Mouse (Mus musculus) CH12.LX (cell line): ENCODE results near the gene Cyp2c40. TPM values are rescaled to one million over a fixed set of nuclear protein-coding genes. Genes with fewer than 3 reads are reported as not detected.
"Not testable (repeated sequence)": the region's sequence is repeated elsewhere in the genome, so short reads cannot be mapped to it uniquely, and the experiment has no call there.

Source experiments
- DNase-seq: peaks from one replicate; pipeline ENCODE4 v3.0.0-alpha.2; 2013; ENCODE audit errors: extremely low read depth
- H3K27ac ChIP-seq: 2 replicates; pipeline ENCODE4 v1.5.1; 2012; ENCODE audit warnings: low read depth, mild to moderate bottlenecking, control low read depth, moderate library complexity; ENCODE audit not compliant: insufficient read depth
- H3K27me3 ChIP-seq: replicated peaks from 2 replicates; pipeline ENCODE3; 2012; ENCODE audit warnings: inconsistent platforms
- H3K36me3 ChIP-seq, 2 experiments: replicated peaks in 1 of 2; 2 replicates each; pipeline versions ENCODE3 to v1.6.1; 2012; ENCODE audit warnings: inconsistent platforms in 1 of 2, low read length in 1 of 2, mild to moderate bottlenecking in 1 of 2, mixed read lengths in 1 of 2, moderate library complexity in 1 of 2; ENCODE audit not compliant: control insufficient read depth in 1 of 2, insufficient read depth in 1 of 2
- H3K4me1 ChIP-seq, 2 experiments: 2 replicates each; pipeline ENCODE4 v1.6.1; 2012; ENCODE audit warnings: inconsistent platforms in 1 of 2, moderate library complexity in 1 of 2; ENCODE audit not compliant: insufficient read depth in 2 of 2, control insufficient read depth in 1 of 2
- H3K4me2 ChIP-seq: 2 replicates; pipeline ENCODE4 v1.6.1; 2012; ENCODE audit warnings: low read depth, mild to moderate bottlenecking, control low read depth; ENCODE audit not compliant: poor library complexity, insufficient read depth, severe bottlenecking
- H3K4me3 ChIP-seq, 3 experiments: fragments of 150-350 bp in 1 of 3; sonication (generic) in 1 of 3; replicated peaks in 1 of 3; 2 replicates each; pipeline versions ENCODE3 to v1.5.1; 2011 to 2012; ENCODE audit warnings: low read depth in 2 of 3, low read length in 2 of 3, mild to moderate bottlenecking in 2 of 3, moderate library complexity in 2 of 3, control low read depth in 1 of 3, improper control_type of control experiment in 1 of 3, inconsistent platforms in 1 of 3, mixed read lengths in 1 of 3; ENCODE audit not compliant: poor library complexity in 1 of 3
- H3K79me2 ChIP-seq: replicated peaks from 2 replicates; pipeline ENCODE4 v1.6.1; 2012; ENCODE audit warnings: mild to moderate bottlenecking, moderate library complexity; ENCODE audit not compliant: control insufficient read depth, poor library complexity, insufficient read depth, severe bottlenecking; ENCODE audit errors: extremely low read depth
- H3K9ac ChIP-seq: 2 replicates; pipeline ENCODE4 v1.6.1; 2012; ENCODE audit warnings: low read depth, mild to moderate bottlenecking, control low read depth, moderate library complexity; ENCODE audit not compliant: insufficient read depth
- H3K9me3 ChIP-seq: replicated peaks from 2 replicates; pipeline ENCODE3; 2012; ENCODE audit warnings: low read length, inconsistent platforms, mixed read lengths
- dilution Hi-C: fragments of 300-500 bp; cut with MboI; formaldehyde crosslinking; loops from 2 replicates; pipeline ENCODE4 v1.14.3; 2020; ENCODE audit warnings: low sequenced_read_pairs; ENCODE audit not compliant: extremely low pct_unique_long_range_greater_than_20kb, extremely low pct_ligation_motif_present
- in situ Hi-C: fragments of 300-500 bp; cut with MboI; formaldehyde crosslinking; loops from 3 replicates; pipeline ENCODE4 v1.14.3; 2019; ENCODE audit warnings: low sequenced_read_pairs, low pct_ligation_motif_present, low pct_unique_long_range_greater_than_20kb, mixed read lengths
- polyA plus RNA-seq: library from polyadenylated mRNA; unstranded; fragments of >175 nt; gene quantifications from 2 replicates; pipeline ENCODE4 v1.2.1, GENCODE M21; 2012; ENCODE audit warnings: low read depth; ENCODE audit not compliant: insufficient read length
- total RNA-seq, 2 experiments: library from RNA; depleted of rRNA; stranded (reverse); fragments of 300-350 nt in 1 of 2; fragments of >200 nt in 1 of 2; gene quantifications; 2 replicates each; pipeline ENCODE4 v1.2.3; 2012 to 2014

The Cyp2c40 gene
- total RNA-seq (2012; rRNA removed) (not detected in 2 replicates), total RNA-seq (2014; rRNA removed) (not detected in 2 replicates), polyA plus RNA-seq (not detected in 2 replicates)

GRCm38 (mm10) chr19:39812714-39813113, at the start of gene Cyp2c40:
Gene Cyp2c40 (minus strand): TSS chr19:39812814.
- dilution Hi-C loops, result not testable (repeated sequence)

GRCm38 (mm10) chr19:39820931-39821330, 8.3 kb upstream of the Cyp2c40 start:
- H3K4me1 ChIP-seq, H3K79me2 ChIP-seq, DNase-seq, H3K9ac ChIP-seq, H3K9me3 ChIP-seq, H3K4me3 ChIP-seq, H3K27ac ChIP-seq, in situ Hi-C loops, H3K27me3 ChIP-seq, H3K36me3 ChIP-seq, dilution Hi-C loops, H3K4me2 ChIP-seq: not testable (repeated sequence)

More at GRCm38 (mm10) chr19:39812714-39813113, at the start of gene Cyp2c40:
- H3K9ac ChIP-seq, H3K36me3 ChIP-seq, H3K79me2 ChIP-seq, H3K9me3 ChIP-seq, H3K27ac ChIP-seq, H3K4me3 ChIP-seq, H3K4me1 ChIP-seq, H3K4me2 ChIP-seq, in situ Hi-C loops, H3K27me3 ChIP-seq, DNase-seq: not testable (repeated sequence)

- H3K9ac ChIP-seq, in situ Hi-C loops, H3K4me2 ChIP-seq, H3K4me3 ChIP-seq, H3K27me3 ChIP-seq, H3K9me3 ChIP-seq, dilution Hi-C loops, H3K79me2 ChIP-seq, H3K36me3 ChIP-seq, H3K27ac ChIP-seq, DNase-seq, H3K4me1 ChIP-seq: not testable (repeated sequence)
These were observed 3.8 kb upstream of the Cyp2c40 start for GRCm38 (mm10) chr19:39816400-39816799.

GRCm38 (mm10) chr19:39815991-39816390, 3.4 kb upstream of the Cyp2c40 start:
- dilution Hi-C loops, H3K27ac ChIP-seq, H3K9ac ChIP-seq, in situ Hi-C loops, H3K79me2 ChIP-seq, H3K9me3 ChIP-seq, DNase-seq, H3K36me3 ChIP-seq, H3K4me1 ChIP-seq, H3K4me3 ChIP-seq, H3K27me3 ChIP-seq, H3K4me2 ChIP-seq: not testable (repeated sequence)

- H3K9ac ChIP-seq, H3K4me1 ChIP-seq, H3K4me3 ChIP-seq, H3K27me3 ChIP-seq, dilution Hi-C loops, H3K79me2 ChIP-seq, H3K9me3 ChIP-seq, in situ Hi-C loops, H3K27ac ChIP-seq, H3K36me3 ChIP-seq, H3K4me2 ChIP-seq: not testable (repeated sequence)
- DNase-seq, result peak; percentile 4
These were observed 27.2 kb downstream of the Cyp2c40 start for GRCm38 (mm10) chr19:39785458-39785857.
